Mouse (Mus musculus): ENCODE data around the gene Alpk1. TPM values are rescaled to one million over a fixed set of nuclear protein-coding genes. Genes with fewer than 3 reads are reported as not detected.

The Alpk1 gene
- polyA plus RNA-seq, 1 experiment from 2014 or later, result 0.82 TPM

DNA sequence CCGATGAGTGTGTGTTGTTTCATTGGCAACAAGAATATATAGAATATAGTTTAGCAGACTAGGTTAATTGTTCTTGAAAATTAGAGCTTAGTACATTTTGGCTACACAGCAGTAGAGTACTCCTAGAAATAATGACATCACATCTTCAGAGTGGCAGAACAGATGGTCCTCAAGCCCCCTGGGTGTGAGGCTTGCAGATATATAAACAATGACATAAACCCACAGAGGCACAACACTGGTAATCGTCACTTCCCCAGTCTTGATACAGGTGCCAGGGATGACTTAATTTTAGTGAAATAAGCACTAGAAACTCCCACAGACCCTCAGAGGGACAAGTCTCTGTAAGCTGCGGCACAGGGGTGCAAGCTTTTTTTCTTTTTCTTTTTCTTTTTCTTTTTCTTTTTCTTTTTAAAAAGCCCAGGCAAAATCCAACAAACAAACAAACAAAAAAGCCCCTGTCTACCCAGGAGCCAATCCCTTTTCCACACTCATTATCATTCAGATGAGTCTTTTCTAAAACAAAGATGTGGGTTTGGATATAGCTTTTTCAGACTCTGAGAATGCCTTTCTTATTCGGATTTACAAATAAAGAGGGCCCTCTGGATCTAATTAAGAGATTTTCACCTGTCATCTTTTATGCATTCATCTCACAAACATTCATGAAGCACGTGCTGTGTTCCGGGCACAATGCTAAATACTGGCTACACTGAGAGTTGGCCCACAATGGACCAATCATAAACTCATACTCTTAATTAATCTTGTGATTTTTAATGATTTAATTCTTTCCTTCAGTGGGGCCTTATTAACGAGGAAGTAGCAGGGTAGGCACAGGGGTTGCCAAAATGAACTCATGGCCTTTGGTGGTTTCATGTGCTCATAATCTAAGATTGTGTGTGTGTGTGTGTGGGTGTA lies 128.3 kb downstream of the Alpk1 start:
- Histone ChIP-seq H3K27me3 (replicated peaks; ENCODE audit: insufficient read depth, low read length) (no peaks in the 10 kb centered on the region), H3K36me3 (ENCODE audit: insufficient read depth, low read length) (no peaks in the 10 kb centered on the region), H3K27ac (ENCODE audit: low read length) (no peak overlapping the region), H3K4me2 (replicated peaks; ENCODE audit: low read depth, low read length) (no peak overlapping the region), H3K9ac (replicated peaks; ENCODE audit: low read depth) (no peak overlapping the region), H3K9me3 (ENCODE audit: low read length) (no peaks in the 10 kb centered on the region), H3K4me1 (ENCODE audit: insufficient read depth, low read depth, low read length) (no peaks in the 10 kb centered on the region), H3K4me3 (ENCODE audit: low read depth, low read length) (no peak overlapping the region)
- DNase-seq (ENCODE audit: low spot score) (no peak), ATAC-seq (no peak)
- WGBS, result 54% methylated on average over 7 of the region's 7 CpGs
- TF ChIP-seq EP300 (IDR thresholded peaks at IDR 0.05) (no peak), CTCF (IDR thresholded peaks at IDR 0.05) (no peak)

- WGBS, result 41% methylated on average over 18 of the region's 18 CpGs
- H3K27ac ChIP-seq (ENCODE audit: low read length), result no peak overlapping the region
Observed at GRCm38 (mm10) chr3:127646156-127646825, 134.0 kb downstream of the Alpk1 start.

DNA sequence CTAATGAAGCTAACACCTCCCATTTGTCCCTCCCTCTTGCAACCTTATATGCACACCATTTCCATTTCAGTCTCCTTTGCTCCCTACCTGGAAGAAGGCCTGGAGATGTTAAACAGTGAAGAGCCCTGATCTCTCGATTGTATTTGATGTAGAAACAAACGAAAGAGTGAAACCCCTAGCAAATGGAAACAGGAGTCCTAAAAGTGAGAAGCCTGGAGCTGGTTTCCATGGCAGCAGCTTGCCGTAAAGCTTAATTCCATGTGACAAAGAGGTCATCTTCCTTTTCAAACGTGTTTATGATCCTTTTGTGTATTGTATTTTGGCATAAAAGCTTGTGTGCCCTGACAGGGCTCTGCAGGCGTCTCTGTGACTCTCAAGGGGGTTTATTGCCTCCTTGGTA lies 138.1 kb downstream of the Alpk1 start:
- TF ChIP-seq CTCF (IDR thresholded peaks at IDR 0.05) (no peak), EP300 (IDR thresholded peaks at IDR 0.05) (no peak)
- H3K4me1 ChIP-seq (ENCODE audit: insufficient read depth, low read depth, low read length), result no peaks in the 10 kb centered on the region
- no peak overlapping the region for H3K27ac ChIP-seq (ENCODE audit: low read length)
- no peaks in the 10 kb centered on the region for H3K9me3 ChIP-seq (ENCODE audit: low read length)
- H3K4me2 ChIP-seq (replicated peaks; ENCODE audit: low read depth, low read length), result no peak overlapping the region
- peaks cover 53% of the 10 kb centered on the region for H3K27me3 ChIP-seq (replicated peaks; ENCODE audit: insufficient read depth, low read length)
- H3K4me3 ChIP-seq (ENCODE audit: low read depth, low read length), result no peak overlapping the region
- DNase-seq (ENCODE audit: low spot score) (no peak), ATAC-seq (no peak)
- no peaks in the 10 kb centered on the region for H3K36me3 ChIP-seq (ENCODE audit: insufficient read depth, low read length)
- H3K9ac ChIP-seq (replicated peaks; ENCODE audit: low read depth), result no peak overlapping the region
- 11% methylated on average over 5 of the region's 5 CpGs for WGBS

More at GRCm38 (mm10) chr3:127646156-127646825, 134.0 kb downstream of the Alpk1 start:
- H3K4me1 ChIP-seq (ENCODE audit: insufficient read depth, low read depth, low read length), result no peaks in the 10 kb centered on the region
- peaks cover 21% of the 10 kb centered on the region; the same call in 1 of the 2 replicates for H3K27me3 ChIP-seq (replicated peaks; ENCODE audit: insufficient read depth, low read length)
- H3K4me2 ChIP-seq (replicated peaks; ENCODE audit: low read depth, low read length), result no peak overlapping the region
- ATAC-seq (no peak), DNase-seq (ENCODE audit: low spot score) (no peak)
- H3K4me3 ChIP-seq (ENCODE audit: low read depth, low read length), result no peak overlapping the region
- H3K9me3 ChIP-seq (ENCODE audit: low read length), result no peaks in the 10 kb centered on the region
- TF ChIP-seq CTCF (IDR thresholded peaks at IDR 0.05) (no peak), EP300 (IDR thresholded peaks at IDR 0.05) (no peak)
- no peak overlapping the region for H3K9ac ChIP-seq (replicated peaks; ENCODE audit: low read depth)
- no peaks in the 10 kb centered on the region for H3K36me3 ChIP-seq (ENCODE audit: insufficient read depth, low read length)

DNA sequence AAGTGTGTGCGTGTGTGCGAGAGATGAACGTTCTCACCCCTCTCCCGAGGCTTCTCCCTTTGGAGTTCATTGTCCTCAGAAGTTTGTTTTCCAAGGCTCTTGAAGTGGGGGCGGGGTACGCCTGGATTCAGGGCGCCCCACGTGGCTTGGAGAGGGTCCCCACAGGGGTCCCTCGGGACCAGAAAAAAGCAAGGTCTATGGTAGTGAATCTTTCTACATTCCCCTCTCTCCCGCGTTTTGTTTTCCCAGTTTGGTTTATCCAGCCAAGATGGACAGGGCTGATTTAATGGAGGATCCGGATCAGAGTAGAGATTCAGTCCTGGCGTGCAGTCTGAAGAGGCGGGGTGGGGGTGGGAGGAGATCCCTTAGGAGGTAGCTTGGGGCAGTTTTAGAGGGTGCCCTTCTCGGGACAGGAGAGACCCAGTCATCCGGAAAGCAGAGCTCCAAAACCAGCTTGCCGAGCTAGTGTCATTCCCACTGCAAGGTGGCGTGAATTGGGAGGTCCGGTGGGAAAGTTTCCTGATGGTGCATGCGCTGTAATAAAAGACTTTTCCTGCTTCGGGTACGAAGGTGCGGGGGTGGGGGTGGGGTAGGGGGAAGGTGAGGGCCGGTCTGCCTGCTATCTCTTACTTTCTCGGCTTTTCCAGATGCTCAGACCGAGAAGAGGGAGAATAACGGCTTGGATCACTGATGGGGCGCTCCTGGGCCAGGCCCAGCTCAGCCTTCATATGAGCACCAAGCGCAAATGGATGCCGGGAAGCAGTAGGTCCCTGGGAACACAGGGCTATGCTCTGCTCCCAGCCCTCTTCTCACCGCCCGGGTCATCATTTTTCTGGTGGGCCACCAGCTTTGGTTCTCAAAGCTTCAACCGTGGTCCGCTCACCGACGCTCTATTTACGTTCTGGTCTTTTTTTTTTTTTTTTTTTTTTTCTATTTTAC lies 139.3 kb downstream of the Alpk1 start:
- no peak overlapping the region for H3K4me3 ChIP-seq (ENCODE audit: low read depth, low read length)
- no peaks in the 10 kb centered on the region for H3K9me3 ChIP-seq (ENCODE audit: low read length)
- 4% methylated on average over 37 of the region's 37 CpGs for WGBS
- H3K4me1 ChIP-seq (ENCODE audit: insufficient read depth, low read depth, low read length), result no peaks in the 10 kb centered on the region
- H3K9ac ChIP-seq (replicated peaks; ENCODE audit: low read depth), result no peak overlapping the region
- no peak for TF ChIP-seq CTCF (IDR thresholded peaks at IDR 0.05)
- TF ChIP-seq EP300 (IDR thresholded peaks at IDR 0.05), result no peak
- no peak overlapping the region for H3K4me2 ChIP-seq (replicated peaks; ENCODE audit: low read depth, low read length)
- H3K27me3 ChIP-seq (replicated peaks; ENCODE audit: insufficient read depth, low read length), result peaks cover 48% of the 10 kb centered on the region
- DNase-seq (ENCODE audit: low spot score) (no peak), ATAC-seq (no peak)
- no peak overlapping the region for H3K27ac ChIP-seq (ENCODE audit: low read length)
- no peaks in the 10 kb centered on the region for H3K36me3 ChIP-seq (ENCODE audit: insufficient read depth, low read length)

- Histone ChIP-seq H3K9ac (replicated peaks; ENCODE audit: low read depth) (no peak overlapping the region), H3K9me3 (ENCODE audit: low read length) (no peaks in the 10 kb centered on the region), H3K27me3 (replicated peaks; ENCODE audit: insufficient read depth, low read length) (peaks cover 45% of the 10 kb centered on the region), H3K4me2 (replicated peaks; ENCODE audit: low read depth, low read length) (no peak overlapping the region), H3K4me1 (ENCODE audit: insufficient read depth, low read depth, low read length) (no peaks in the 10 kb centered on the region), H3K4me3 (ENCODE audit: low read depth, low read length) (no peak overlapping the region; the same call in 1 of the 2 replicates), H3K27ac (ENCODE audit: low read length) (no peak overlapping the region), H3K36me3 (ENCODE audit: insufficient read depth, low read length) (no peaks in the 10 kb centered on the region)
- ATAC-seq, result peak; percentile 56
- peak; percentile 26 for DNase-seq (ENCODE audit: low spot score)
- TF ChIP-seq EP300 (IDR thresholded peaks at IDR 0.05) (no peak), CTCF (IDR thresholded peaks at IDR 0.05) (peak; percentile 70)
- WGBS, result 2% methylated on average over 36 of the region's 36 CpGs
Observed at GRCm38 (mm10) chr3:127639875-127640761, 140.2 kb downstream of the Alpk1 start.
